ENCODE assay signal across 7 mouse cellular contexts in genomic region chr12:33175621-33176554, GRCm38 (mm10). TPM values are rescaled to one million over a fixed set of nuclear protein-coding genes. Genes with fewer than 3 reads are reported as not detected.
DNase-seq lines count a peak whose midpoint lies in the region; ATAC-seq lines count a peak whose summit lies in the region.

No protein-coding gene starts in this region.

- no peaks in the 10 kb centered on the region for H3K36me3 ChIP-seq in embryonic facial prominence, embryonic 11.5 days (replicated peaks; ENCODE audit: control insufficient read depth, insufficient read depth, low read depth, low read length)
- H3K36me3 ChIP-seq in heart, embryonic 10.5 days = no peaks in the 10 kb centered on the region
- no peaks in the 10 kb centered on the region for H3K36me3 ChIP-seq in lung, embryonic 16.5 days (ENCODE audit: control insufficient read depth, insufficient read depth, low read length)

- no peak overlapping the region for H3K4me3 ChIP-seq in embryonic facial prominence, embryonic 11.5 days (ENCODE audit: low read depth, low read length)
- H3K4me3 ChIP-seq in heart, embryonic 10.5 days = peak overlapping the region; percentile 53
- peak overlapping the region; percentile 32 for H3K4me3 ChIP-seq in lung, embryonic 16.5 days (ENCODE audit: low read length)

- H3K9ac ChIP-seq in embryonic facial prominence, embryonic 11.5 days (replicated peaks; ENCODE audit: low read length) = no peak overlapping the region
- peak overlapping the region; percentile 17; the same call in 1 of the 2 replicates for H3K9ac ChIP-seq in lung, embryonic 16.5 days (ENCODE audit: low read length)

- peaks cover 7% of the 10 kb centered on the region for H3K4me1 ChIP-seq in embryonic facial prominence, embryonic 11.5 days (ENCODE audit: control insufficient read depth, insufficient read depth, low read length)
- peaks cover 33% of the 10 kb centered on the region for H3K4me1 ChIP-seq in heart, embryonic 10.5 days
- H3K4me1 ChIP-seq in lung, embryonic 16.5 days (replicated peaks; ENCODE audit: control insufficient read depth, insufficient read depth, low read length) = peaks cover 29% of the 10 kb centered on the region

- ATAC-seq in embryonic facial prominence, embryonic 11.5 days (replicated peaks; ENCODE audit: insufficient number of reproducible peaks, low FRiP score, low TSS enrichment, low read depth) = peak; percentile 72; the same call in 1 of the 2 replicates
- ATAC-seq in lung, embryonic 16.5 days (ENCODE audit: low read depth) = peak; percentile 86

- no peak overlapping the region for H3K27ac ChIP-seq in embryonic facial prominence, embryonic 11.5 days (replicated peaks; ENCODE audit: low read depth, low read length)
- H3K27ac ChIP-seq in heart, embryonic 10.5 days = peak overlapping the region; percentile 36; the same call in 1 of the 2 replicates
- H3K27ac ChIP-seq in lung, embryonic 16.5 days (ENCODE audit: low read length) = peak overlapping the region; percentile 17; the same call in 1 of the 2 replicates

- H3K4me2 ChIP-seq in embryonic facial prominence, embryonic 11.5 days (ENCODE audit: low read depth, low read length) = peak overlapping the region; percentile 34
- peak overlapping the region; percentile 58 for H3K4me2 ChIP-seq in lung, embryonic 16.5 days (ENCODE audit: low read depth, low read length)

- H3K9me3 ChIP-seq in embryonic facial prominence, embryonic 11.5 days (replicated peaks; ENCODE audit: control insufficient read depth, low read length) = no peaks in the 10 kb centered on the region
- H3K9me3 ChIP-seq in heart, embryonic 10.5 days = no peaks in the 10 kb centered on the region
- no peaks in the 10 kb centered on the region for H3K9me3 ChIP-seq in lung, embryonic 16.5 days (ENCODE audit: control insufficient read depth, low read length)

- H3K27me3 ChIP-seq in embryonic facial prominence, embryonic 11.5 days (ENCODE audit: control insufficient read depth, insufficient read depth, low read length) = no peaks in the 10 kb centered on the region
- no peaks in the 10 kb centered on the region for H3K27me3 ChIP-seq in heart, embryonic 10.5 days (ENCODE audit: insufficient read depth, poor library complexity, severe bottlenecking)
- H3K27me3 ChIP-seq in lung, embryonic 16.5 days (ENCODE audit: control insufficient read depth, insufficient read depth, low read depth, low read length) = no peaks in the 10 kb centered on the region

- DNase-seq in adrenal gland, adult (ENCODE audit: inconsistent age in 2 of 2, low spot score in 1 of 2) = peak; percentile 90 to 95
- DNase-seq in embryonic facial prominence, embryonic 11.5 days (ENCODE audit: low spot score) = peak; percentile 50
- DNase-seq in heart, embryonic 10.5 days (ENCODE audit: low spot score) = peak; percentile 85
- peak; percentile 54 to 62 for DNase-seq in kidney, adult 8-10 months
- DNase-seq in ovary, postnatal 36 days (ENCODE audit: low spot score) = peak; percentile 73
- DNase-seq in right cerebral cortex, postnatal 36 days (ENCODE audit: low spot score in 2 of 2) = no peak

- WGBS in embryonic facial prominence, embryonic 11.5 days = 7% methylated on average over 25 of the region's 25 CpGs
- 5% methylated on average over 25 of the region's 25 CpGs for WGBS in heart, embryonic 10.5 days
- 10% methylated on average over 25 of the region's 25 CpGs for WGBS in lung, embryonic 16.5 days

RNA-seq across cellular contexts. Expression of gene Atxn7l1, which starts 28.4 kb away (rescaled TPM):
- polyA plus RNA-seq in embryonic facial prominence, embryonic 11.5 days (2014; fragmentation: Nextera tagmentation; extraction: Ambion mirVana) = 17.7 and 18.9 TPM in 2 replicates
- 11.5 and 13.6 TPM in 2 replicates for polyA plus RNA-seq in heart, embryonic 10.5 days (2016; fragmentation: Nextera tagmentation; extraction: Ambion mirVana)
- polyA plus RNA-seq in lung, embryonic 16.5 days (2015; fragmentation: Nextera tagmentation; extraction: Ambion mirVana) = 14.6 and 15.7 TPM in 2 replicates

Comparison
In these comparisons a context has a peak if more than half of its experiments do, and no peak if none do; other contexts are left out.
1. DNase-seq: peak in adrenal gland, adult (2 of 2), embryonic facial prominence, embryonic 11.5 days (single experiment), heart, embryonic 10.5 days (single experiment), kidney, adult 8-10 months (2 of 2) and ovary, postnatal 36 days (single experiment); none in right cerebral cortex, postnatal 36 days (0 of 2).